Mouse (Mus musculus) heart, adult 2 months (tissue): ENCODE measurements at regions not wholly inside any gene's neighbourhood (a gene's known extent, or its start where the extent isn't known, plus 50 kb on each side); places are given as distances from the start of the nearest gene placed in this dataset.

ENCODE experiments used
- CTCF ChIP-seq: fragments of 200-600 bp; IDR thresholded peaks from 2 replicates; pipeline ENCODE4 v1.8.1; 2022; ENCODE audit warnings: antibody characterized with exemption, mild to moderate bottlenecking, moderate library complexity
- EP300 ChIP-seq: fragments of 200-500 bp; IDR thresholded peaks from 2 replicates; pipeline ENCODE4 v1.6.1; 2011; ENCODE audit warnings: low read depth, low read length, control low read depth; ENCODE audit not compliant: insufficient read depth
- POLR2A ChIP-seq: fragments of 200-500 bp; IDR thresholded peaks from 2 replicates; pipeline ENCODE4 v1.6.1; 2011; ENCODE audit warnings: mild to moderate bottlenecking, low read depth, low read length, control low read depth; ENCODE audit not compliant: insufficient read depth

DNA sequence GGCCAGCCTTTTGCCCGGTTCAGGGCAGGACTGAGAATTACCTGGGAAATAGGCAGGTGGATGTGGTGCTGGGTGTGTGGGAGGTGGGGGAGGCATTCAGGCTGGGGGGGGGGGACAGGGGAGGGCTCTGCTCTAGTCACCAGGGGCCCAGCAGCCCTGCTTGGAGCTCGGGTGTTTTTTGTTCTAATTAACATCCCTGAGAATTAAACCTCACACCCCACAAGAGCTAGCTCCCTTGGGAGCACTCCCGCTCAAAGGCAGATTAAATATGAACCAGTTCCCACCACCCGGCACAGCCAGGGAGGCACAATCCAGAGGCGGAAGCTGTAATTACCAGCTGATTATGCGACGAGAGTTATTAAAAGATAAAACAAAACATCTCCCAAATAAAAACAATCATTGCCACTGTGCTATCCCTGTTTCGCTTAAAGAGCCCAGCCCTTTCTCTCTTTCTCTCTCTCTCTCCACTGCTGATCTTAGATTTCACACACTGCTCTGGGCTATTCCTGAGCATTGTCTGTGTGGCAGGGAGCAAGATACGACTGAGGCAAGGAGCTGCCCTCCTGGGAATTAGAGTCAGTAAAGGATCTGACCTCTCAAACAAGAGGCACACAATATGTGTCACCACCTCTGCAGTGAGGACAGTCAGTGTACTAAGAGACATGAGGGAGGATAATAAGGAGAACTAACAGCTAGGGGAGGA, 397.0 kb downstream of the Matn1 start:
- no peak for TF ChIP-seq CTCF
- TF ChIP-seq POLR2A: no peak
- TF ChIP-seq EP300: no peak
